Mouse (Mus musculus): ENCODE measurements around the gene Hsd17b6.

Gene Hsd17b6

DNA sequence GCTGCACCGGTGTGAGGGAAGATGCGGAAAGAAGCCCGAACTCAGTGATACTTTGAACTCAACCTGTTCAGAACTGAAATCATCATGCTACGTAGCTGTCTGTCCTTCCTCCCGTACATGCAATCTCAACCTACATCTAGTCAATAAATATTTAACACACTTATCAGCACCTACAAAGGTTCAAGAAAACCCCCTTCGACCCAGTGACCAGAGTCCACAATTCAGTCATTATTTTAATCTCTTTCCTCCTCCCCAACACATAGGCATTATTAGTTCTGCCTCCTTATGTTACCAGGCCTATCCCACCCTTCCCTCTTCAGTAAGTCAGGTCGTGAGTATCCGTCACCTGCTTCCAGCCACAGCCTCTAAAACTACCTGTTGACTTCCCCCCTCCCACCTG, 1.9 kb downstream of the Hsd17b6 start:
- DNase-seq (ENCODE audit: low spot score), result no peak

DNA sequence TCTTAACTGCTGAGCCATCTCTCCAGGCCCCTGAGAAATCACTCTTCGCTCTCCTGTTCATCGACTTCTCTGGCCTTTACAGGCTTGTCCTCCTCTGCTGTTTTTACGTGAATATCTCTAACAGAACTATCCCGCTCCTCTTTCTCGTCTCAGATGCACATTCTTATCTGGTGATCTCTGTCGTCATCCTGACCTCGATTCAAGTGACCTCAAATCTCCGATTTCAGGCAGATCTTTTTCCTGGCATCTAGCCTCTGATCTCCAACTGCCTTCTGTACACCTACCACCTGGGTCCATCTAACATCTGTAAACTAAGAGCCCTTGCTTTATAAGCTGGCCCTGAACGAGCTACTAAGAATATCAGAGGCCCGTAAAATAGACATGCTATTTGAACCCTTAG, 2.5 kb downstream of the Hsd17b6 start:
- no peak for DNase-seq (ENCODE audit: low spot score)

DNA sequence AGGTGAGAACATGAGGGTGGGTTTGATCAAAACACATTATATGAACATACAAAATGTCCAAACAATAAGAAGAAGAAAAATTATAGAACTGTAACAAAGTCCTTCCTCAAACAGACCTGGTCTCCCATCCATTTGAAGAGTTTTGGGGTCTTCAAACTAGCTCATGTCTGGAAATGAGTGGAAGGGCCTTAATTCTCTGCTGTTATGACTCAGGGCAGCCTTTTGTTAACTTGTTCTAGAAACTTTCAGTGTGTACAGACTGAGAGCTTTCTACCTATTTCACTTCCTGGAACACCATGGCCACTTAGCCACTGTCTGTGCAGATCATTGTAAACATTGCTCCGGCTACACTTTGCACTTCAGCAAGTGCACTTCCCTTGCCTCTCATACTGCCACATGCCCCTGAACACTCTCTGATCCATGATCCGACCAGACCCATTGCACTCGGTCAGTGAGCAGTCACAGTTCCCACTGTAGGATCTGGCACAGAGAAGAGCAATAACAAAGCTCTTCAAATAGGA, 4.1 kb downstream of the Hsd17b6 start:
- no peak for DNase-seq (ENCODE audit: low spot score)

DNA sequence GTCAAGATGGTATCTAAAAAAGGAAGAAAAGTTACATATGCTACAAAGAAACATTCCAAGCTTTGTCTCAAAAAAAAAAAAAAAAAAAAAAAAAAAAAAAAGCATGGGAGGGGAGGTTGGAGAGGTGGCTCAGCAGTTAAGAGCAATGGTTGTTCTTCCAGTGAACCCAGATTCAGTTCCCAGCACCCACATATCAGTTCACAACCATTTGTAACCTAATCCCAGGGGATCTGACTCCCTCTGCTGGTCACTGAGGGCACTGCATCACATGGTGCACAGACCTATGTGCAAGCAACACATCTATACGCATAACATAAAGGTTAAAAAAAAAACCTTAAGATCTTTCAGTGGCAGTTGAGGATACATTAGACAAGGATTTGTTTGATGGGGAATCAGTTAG, 9.2 kb downstream of the Hsd17b6 start:
- DNase-seq (ENCODE audit: low spot score), result no peak

DNA sequence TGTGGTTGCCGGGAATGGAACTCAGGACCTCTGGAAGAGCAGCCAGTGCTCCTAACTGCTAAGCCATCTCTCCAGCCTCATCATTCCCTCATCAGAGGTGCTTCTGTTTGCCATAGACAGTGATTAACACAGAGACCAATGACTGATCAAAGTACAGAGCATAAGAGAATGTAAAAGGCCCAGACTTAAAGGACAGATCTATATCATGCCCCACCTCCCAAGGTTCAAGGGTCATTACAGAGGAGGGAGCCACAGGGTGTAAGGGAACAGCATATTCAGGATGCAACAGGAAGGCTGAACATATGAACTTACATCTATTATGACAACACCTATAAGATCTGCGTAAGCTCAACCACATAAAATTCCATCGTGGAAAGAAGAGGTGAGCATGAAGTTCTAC, 10.7 kb downstream of the Hsd17b6 start:
- no peak for DNase-seq (ENCODE audit: low spot score)

DNA sequence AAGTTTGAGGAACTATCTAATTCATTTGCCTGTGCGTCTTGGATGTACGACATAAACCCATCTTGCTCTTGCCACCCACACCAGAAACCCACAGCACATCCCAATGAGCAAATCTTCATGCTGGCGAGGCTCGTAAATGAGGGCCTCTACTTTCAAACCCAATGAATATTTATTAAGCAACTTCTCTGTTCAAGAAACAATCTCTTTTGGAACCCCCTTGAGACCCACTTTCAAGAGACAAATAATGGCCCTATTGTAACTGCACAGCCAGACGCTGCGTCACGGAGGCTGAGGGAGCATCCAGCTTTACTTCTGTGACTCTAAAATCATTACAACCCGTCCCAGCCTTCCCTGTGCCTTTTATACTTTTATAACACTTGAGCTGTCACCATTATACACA, 21.8 kb downstream of the Hsd17b6 start:
- no peak for DNase-seq (ENCODE audit: low spot score)

DNA sequence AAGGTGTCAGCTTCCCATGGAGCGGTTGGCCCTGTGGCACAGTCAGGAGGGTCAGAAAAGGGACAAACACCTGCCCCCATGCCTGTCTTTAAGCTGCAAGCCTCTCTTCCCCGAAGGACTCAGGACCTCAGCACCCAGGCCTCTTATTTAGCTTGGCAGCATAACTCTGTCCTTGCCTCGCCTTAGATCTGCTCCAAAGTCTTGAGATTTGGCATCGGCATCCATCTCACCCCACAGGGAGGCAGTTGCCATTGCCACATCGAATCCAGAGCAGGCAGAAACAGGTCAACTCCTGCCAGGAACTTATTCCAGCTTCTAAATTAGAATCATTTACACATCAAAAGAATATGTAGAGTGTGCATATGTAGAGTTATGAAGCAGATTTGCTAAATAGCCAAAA, 22.8 kb downstream of the Hsd17b6 start:
- DNase-seq (ENCODE audit: low spot score), result no peak

DNA sequence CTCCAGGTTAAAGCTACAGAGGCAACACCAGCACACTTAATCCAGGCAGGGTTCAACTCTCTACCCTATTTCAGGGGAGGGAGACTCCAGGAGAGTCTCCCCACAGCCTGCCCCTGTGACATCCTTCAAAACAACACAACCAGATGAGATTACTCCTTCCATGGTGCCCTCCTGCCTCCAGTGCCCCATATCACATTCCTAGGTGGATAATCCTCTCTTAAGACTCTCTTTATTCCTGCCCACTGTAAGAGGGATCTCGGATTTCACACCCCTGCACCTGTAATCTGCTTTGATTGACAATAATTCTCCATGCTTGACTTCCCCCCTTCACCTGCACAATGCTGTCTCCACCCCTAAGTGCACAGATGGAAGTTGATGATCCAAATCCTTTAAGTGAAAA, 31.9 kb downstream of the Hsd17b6 start:
- no peak for DNase-seq (ENCODE audit: low spot score)

DNA sequence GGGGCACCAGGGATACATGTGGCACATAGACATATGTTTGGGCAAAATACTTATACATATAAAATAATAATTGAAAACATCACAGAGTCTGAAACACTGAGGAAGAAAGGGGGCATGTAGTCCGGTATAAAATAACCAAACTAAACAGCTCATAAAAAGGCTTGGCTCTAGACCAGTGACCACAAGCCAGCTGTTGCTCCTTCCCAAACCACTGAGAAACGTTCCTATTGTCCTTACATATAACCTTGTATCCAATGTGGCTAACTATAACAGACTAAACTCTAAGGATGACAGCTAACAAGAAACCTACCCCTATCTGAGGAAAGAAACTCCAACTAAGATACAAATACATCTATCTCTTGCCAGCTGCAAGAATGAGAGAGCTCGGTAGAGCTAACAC, 33.3 kb downstream of the Hsd17b6 start:
- DNase-seq (ENCODE audit: low spot score), result no peak

DNA sequence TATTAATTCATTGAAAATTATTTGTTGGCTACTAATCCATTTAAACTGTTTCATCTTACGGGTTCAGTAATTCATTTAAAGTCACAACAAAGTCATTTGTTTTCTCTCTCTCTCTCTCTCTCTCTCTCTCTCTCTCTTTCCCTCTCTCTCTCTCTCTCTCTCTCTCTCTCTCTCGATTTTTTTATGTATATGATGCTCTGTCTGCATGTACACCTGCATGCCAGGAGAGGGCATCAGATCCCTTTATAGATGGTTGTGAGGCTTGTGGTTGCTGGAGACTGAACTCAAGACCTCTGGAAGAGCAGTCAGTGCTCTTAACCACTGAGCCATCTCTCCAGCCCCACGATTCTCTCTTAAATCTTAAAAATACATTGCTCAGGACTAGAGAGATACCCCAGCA, 36.3 kb downstream of the Hsd17b6 start:
- DNase-seq (ENCODE audit: low spot score), result no peak

DNA sequence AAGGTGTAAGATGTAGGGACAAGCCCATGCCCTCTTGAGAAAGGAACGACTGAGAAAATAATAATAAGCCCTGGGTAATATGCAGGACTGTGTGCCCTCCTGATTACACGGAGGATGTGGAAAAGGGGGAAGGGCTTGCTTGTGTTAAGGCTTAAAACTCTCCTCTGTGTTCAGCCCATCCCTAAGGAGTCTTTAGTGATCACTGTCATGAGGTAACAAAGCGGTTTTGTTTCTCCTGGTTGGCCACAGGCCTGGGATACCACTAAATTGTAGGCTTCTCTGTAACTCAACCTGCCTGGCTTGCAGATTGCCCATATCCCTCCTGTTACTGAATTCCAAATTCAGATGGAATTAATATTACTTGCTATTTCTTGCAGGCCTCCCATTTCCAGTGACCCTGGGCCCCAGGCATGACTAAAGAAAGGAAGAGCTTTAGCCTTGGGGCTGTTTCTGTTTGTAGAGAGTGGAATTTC, 37.0 kb downstream of the Hsd17b6 start:
- no peak for DNase-seq (ENCODE audit: low spot score)

DNA sequence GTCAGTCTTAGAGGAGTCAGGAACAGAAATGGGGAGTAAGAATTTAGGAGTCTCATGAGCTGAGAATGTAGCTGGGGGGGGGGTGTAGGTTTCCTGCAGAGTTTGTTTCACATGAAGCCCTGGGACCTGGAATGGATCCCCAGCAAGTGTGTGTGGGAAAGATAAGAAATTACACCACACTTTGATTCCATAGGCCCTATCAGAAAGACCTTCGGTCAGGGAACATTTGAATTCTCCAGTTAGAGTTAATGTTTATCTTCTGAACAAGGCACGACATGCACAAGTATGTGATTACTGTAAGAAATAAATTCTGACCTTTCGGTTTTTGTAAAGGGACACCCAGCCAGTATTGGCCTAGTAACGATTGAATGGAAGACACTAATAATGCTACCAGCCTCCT, 37.6 kb downstream of the Hsd17b6 start:
- DNase-seq (ENCODE audit: low spot score), result no peak

DNA sequence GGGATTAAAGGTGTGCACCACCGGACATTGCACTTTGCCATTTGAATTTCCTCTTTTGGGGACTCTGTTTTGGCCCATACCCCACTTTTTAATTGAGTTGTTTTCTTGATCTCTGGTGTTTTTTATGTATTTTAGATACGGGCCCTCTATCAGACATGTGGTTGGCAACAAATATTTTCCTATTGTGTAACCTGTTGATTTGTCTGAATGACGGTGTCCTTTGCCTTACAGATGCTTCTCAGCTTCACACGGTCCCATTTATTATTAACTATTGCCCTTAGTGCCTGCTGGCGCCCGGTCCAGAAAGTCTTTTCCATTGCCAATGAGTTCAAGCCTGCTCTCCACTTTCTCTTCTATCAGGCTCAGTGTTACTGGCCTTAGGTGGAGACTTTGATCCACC, 40.9 kb downstream of the Hsd17b6 start:
- DNase-seq (ENCODE audit: low spot score), result no peak

DNA sequence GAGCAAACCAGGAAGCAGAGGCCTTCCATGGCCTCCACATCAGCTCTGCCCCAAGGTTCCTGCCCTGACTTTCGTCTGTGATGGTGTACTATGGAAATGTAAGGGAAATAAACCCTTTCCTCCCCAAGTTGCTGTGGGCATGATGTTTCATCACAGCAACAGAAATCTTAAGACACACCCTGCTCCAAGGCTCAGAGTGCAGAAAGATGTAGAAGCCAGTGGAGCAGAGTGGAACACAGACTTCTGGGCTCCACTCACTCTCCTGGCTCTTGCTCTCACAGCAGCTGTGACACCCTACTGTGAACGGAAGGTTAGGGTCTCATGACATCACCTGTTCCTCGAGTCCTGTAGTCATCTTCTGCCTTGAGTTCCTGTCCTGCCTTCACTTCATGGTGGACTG, 43.4 kb downstream of the Hsd17b6 start:
- no peak for DNase-seq (ENCODE audit: low spot score)

DNA sequence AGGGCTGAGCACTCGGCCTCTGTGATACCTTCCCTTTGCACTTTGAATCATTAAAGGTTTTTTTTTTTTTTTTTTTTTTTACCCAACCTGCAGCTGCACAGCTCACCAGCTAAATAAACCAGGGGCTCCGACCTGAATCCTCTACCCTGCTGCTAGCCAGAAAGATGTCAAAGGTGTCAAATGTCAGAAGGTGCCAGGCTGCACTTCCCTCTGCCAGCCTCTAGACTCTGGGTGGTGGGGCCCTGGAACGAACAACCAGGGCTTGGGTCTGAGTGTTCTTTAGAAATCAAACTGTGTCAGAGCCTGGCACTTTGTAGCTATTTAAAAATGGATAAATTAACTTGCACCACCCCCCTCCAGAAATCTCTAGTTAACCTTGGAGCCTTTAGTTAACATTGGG, 45.0 kb downstream of the Hsd17b6 start:
- DNase-seq (ENCODE audit: low spot score), result no peak

DNA sequence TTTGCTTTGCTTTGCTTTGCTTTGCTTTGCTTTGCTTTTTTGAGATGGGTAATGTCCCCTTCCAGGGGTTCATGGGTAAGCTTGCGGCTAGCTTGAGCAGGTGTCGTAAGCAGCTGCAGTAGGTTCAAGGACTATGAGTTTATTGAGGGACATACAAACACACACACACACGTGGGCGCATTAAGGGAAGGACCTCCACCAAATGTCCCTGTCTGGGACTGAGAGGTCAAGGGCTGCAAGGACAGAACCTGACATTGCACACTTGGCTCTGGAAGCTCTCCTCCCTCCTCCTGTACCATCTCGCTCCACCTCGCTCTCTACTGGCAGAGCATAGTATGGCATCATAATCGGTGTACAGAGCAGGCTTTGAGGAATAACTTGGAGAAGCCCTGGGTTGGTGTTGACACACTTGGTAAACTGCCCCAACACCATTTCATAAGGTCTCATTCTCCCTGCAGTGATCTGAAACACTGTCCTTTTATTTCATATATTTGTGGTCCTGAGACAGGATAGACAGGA, 48.2 kb downstream of the Hsd17b6 start:
- DNase-seq (ENCODE audit: low spot score), result no peak

DNA sequence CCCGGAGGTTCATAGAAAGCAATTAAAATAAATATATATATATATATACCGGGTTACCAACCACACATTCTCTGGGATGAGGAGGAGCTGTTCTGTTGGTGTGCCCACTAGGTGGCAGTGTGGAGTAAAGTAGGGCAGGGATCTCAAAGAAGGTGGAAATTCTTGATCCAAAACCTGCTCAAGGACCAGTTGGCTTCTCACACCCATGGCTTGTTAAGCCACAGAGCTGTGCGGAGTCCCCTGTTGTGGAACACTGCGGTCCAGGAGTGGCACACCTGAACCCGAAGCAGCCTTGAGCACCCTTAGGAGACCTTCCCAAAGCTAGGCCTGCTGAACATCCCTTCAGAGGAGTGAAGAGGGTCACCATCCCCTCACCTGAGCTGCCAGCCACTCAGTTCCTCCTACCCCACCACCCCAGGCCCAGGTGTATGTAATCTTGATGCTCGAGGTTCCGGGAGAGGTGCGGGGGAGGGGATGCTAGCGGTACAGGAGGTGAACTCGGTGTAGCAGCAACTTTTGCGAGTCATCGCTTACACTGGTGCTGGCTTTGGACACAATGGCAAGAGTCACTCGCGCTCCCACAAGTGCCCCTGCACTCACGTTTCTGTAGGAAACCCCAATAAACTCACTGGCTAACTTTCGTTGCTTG, 51.1 kb downstream of the Hsd17b6 start:
- DNase-seq (ENCODE audit: low spot score), result peak; percentile 93

DNA sequence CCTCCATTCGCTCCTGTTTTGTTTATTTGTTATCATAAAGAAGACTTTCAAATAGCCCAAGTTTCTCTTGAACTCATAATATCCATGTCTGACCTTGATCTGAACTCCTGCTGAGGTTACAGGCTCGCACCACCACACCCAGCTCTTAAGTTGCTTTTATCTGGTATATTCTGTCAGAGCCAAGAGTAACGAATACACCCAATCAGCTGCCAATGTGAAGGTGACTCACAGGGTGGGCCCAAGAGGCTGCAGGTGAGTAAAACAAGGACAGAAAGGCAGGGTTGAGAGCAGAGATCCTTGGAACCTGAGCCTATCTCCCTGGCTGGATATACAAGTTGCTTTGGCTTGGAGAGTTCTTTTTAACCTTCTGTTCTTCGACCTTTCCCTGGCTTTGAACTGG, 52.4 kb downstream of the Hsd17b6 start:
- no peak for DNase-seq (ENCODE audit: low spot score)

DNA sequence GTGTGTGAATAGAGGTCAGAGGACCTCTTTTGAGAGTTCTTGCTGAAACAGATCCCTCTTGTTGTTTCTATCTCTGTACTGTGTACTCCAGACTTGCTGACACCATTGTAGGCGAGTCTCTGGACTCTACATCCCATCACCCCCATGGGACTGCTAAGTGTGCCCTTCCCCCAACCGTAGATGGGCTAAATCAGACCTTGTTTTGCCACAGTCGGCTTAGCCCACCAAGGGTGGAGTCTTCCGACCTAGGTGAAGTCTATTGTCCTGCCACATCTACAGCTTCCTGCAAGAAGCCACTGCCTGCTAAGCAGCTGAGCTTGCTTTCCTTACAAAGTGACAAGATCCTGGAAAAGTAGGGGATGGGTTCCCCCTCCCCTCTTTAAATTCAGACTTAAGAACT, 55.6 kb downstream of the Hsd17b6 start:
- DNase-seq (ENCODE audit: low spot score), result no peak

DNA sequence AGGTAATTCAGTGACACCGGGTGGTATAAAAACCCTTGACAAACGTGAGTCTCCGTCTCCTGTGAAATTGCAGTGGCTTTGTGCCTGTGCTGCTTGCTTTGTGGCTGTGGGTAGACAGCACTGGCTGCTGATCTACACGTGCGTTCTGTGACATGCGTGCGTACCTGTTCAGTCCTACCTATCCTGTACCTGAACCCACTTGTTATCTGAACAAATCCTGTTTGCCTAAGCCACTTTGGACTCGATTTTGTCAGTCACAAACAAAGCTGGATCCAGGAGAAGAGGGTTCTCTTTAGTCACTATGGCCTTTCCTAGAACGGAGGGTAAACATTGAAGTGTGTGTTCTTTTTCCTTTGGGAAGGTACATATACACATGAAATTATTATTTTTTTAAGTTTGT, 56.0 kb downstream of the Hsd17b6 start:
- DNase-seq (ENCODE audit: low spot score), result no peak

DNA sequence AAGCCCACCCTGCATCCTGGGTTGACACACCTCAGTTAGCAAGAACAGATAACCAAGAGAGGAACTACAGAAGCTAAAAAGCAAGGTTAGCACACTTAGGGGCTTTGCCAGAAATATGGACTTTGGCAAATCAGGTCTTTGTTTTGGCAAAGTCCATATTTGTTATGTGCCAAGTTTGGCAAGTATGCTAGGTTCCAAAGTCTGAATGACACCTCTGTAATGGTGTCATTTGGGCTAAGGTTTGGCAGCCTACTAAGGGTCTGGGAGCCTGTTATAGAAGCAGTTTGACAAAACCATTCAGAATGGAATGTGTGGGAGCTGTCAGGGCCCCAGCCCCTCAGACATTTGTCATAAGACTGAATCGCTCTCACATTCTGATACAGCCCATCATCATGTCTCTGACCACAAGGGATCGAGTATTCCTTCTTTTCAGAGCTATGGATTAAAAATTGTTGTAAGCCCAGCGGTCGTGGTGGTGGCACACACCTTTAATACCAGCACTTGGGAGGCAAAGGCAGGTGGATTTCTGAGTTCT, 57.7 kb downstream of the Hsd17b6 start:
- DNase-seq (ENCODE audit: low spot score), result no peak

DNA sequence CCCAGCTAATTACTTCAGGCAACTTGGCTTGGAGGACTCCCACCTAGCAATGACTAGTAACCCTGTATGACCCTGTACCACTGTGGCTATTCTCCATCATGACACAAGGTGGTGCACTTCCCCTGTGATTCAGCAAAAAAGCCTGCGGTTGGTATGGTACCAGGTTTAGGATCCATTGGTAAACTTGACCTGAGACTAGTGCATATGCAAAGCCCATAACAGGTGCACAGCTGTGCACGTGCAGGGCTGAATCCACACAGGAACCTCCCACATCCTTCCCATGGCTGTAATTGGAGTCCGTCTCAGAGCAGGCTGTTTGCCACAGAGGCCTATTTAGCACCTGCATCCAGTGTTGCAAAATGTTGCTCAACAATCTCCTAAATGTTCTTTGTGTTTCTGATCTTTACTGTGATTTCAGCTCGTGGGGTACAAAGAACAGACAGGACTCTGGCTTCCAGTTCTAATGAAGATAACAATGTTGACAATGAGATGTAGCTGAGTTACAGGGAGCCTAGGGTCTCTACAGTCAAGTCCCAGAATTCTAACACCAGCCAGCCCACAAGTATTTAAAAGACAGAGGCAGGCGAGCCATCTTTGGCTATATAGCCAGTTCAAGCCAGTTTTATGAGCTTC, 61.9 kb downstream of the Hsd17b6 start:
- peak; percentile 53 for DNase-seq (ENCODE audit: low spot score)
